Mouse (Mus musculus): ENCODE measurements around the gene Zfp94. TPM values are rescaled to one million over a fixed set of nuclear protein-coding genes. Genes with fewer than 3 reads are reported as not detected.
A peak's percentile ranks its signal among the peaks of the same experiment; 100 is the strongest.
"Not testable (repeated sequence)": the region's sequence is repeated elsewhere in the genome, so short reads cannot be mapped to it uniquely, and the experiment has no call there.

The Zfp94 gene
- polyA plus RNA-seq, 2 experiments from 2014 or later: 7.8 to 9.3 TPM

- ATAC-seq: peak; percentile 55
These were observed 520 bp downstream of the Zfp94 start for GRCm38 (mm10) chr7:24315726-24316566.

GRCm38 (mm10) chr7:24300771-24301282 lies 15.6 kb downstream of the Zfp94 start, which contains the start of gene Zfp61:
Gene Zfp61 (minus strand): TSS chr7:24301232.
- no peak for ATAC-seq

GRCm38 (mm10) chr7:24299823-24300481 lies 16.5 kb downstream of the Zfp94 start:
- ATAC-seq: no peak

GRCm38 (mm10) chr7:24298973-24299708 lies 17.3 kb downstream of the Zfp94 start:
- peak; percentile 88 for ATAC-seq

- ATAC-seq: no peak
These were observed 17.9 kb downstream of the Zfp94 start for GRCm38 (mm10) chr7:24298635-24298972.

- no peak for ATAC-seq
These were observed 18.9 kb downstream of the Zfp94 start for GRCm38 (mm10) chr7:24297361-24298095.

- ATAC-seq: no peak
These were observed 20.1 kb downstream of the Zfp94 start for GRCm38 (mm10) chr7:24296386-24296785.

- ATAC-seq: no peak
These were observed 21.1 kb downstream of the Zfp94 start for GRCm38 (mm10) chr7:24295376-24295775.

- ATAC-seq: no peak
These were observed 21.7 kb downstream of the Zfp94 start for GRCm38 (mm10) chr7:24294763-24295162.

- ATAC-seq: no peak
These were observed 23.2 kb downstream of the Zfp94 start for GRCm38 (mm10) chr7:24293061-24293851.

GRCm38 (mm10) chr7:24291387-24292090 lies 24.9 kb downstream of the Zfp94 start:
- no peak for ATAC-seq

GRCm38 (mm10) chr7:24290106-24290693 lies 26.3 kb downstream of the Zfp94 start:
- no peak for ATAC-seq

- no peak for ATAC-seq
These were observed 28.0 kb downstream of the Zfp94 start for GRCm38 (mm10) chr7:24288512-24288911.

GRCm38 (mm10) chr7:24287670-24288069 lies 28.8 kb downstream of the Zfp94 start:
- ATAC-seq: no peak

- no peak for ATAC-seq
These were observed 29.6 kb downstream of the Zfp94 start for GRCm38 (mm10) chr7:24286916-24287315.

- no peak for ATAC-seq
These were observed 30.4 kb downstream of the Zfp94 start for GRCm38 (mm10) chr7:24286090-24286489.

- no peak for ATAC-seq
These were observed 35.7 kb downstream of the Zfp94 start for GRCm38 (mm10) chr7:24280858-24281145.

GRCm38 (mm10) chr7:24280031-24280857 lies 36.2 kb downstream of the Zfp94 start:
- no peak for ATAC-seq

- ATAC-seq: not testable (repeated sequence)
These were observed 37.7 kb downstream of the Zfp94 start for GRCm38 (mm10) chr7:24278771-24279170.

- ATAC-seq: no peak
These were observed 42.0 kb downstream of the Zfp94 start for GRCm38 (mm10) chr7:24274456-24274855.

Measured in activated CD4-positive, CD25-positive, alpha-beta regulatory T cell, adult 4 months (primary cell).